Mouse (Mus musculus) hindbrain, embryonic 14.5 days (tissue): ENCODE measurements around the gene Grm4. TPM values are rescaled to one million over a fixed set of nuclear protein-coding genes. Genes with fewer than 3 reads are reported as not detected.

ENCODE experiments used
- ATAC-seq: fragments of 200-750 bp; cut with Nextera tagmentation; 2 replicates; pipeline ENCODE4 v1.8.0; 2017; ENCODE audit warnings: moderate number of reproducible peaks, mild to moderate bottlenecking, moderate TSS enrichment, moderate library complexity; ENCODE audit not compliant: low FRiP score
- DNase-seq: peaks from one replicate; pipeline ENCODE4 v3.0.0-alpha.2; 2015; ENCODE audit warnings: low spot score
- H3K27ac ChIP-seq: fragments of 300-500 bp; sonication (generic); 2 replicates; pipeline ENCODE4 v1.5.1; 2014; ENCODE audit warnings: mild to moderate bottlenecking, moderate library complexity
- H3K27me3 ChIP-seq: fragments of 300-500 bp; sonication (generic); 2 replicates; pipeline ENCODE4 v1.6.1; 2014; ENCODE audit warnings: mild to moderate bottlenecking, low read length, mixed read lengths; ENCODE audit not compliant: control insufficient read depth, insufficient read depth
- H3K36me3 ChIP-seq: fragments of 300-500 bp; sonication (generic); replicated peaks from 2 replicates; pipeline ENCODE4 v1.6.1; 2014; ENCODE audit not compliant: control insufficient read depth, insufficient read depth
- H3K4me1 ChIP-seq: fragments of 300-500 bp; sonication (generic); replicated peaks from 2 replicates; pipeline ENCODE4 v1.6.1; 2014; ENCODE audit warnings: antibody characterized with exemption, low read length, mixed read lengths; ENCODE audit not compliant: control insufficient read depth, insufficient read depth
- H3K4me2 ChIP-seq: fragments of 300-500 bp; sonication (generic); replicated peaks from 2 replicates; pipeline ENCODE4 v1.6.1; 2014; ENCODE audit warnings: mild to moderate bottlenecking, moderate library complexity
- H3K4me3 ChIP-seq: fragments of 300-500 bp; sonication (generic); replicated peaks from 2 replicates; pipeline ENCODE4 v1.5.1; 2014; ENCODE audit warnings: mild to moderate bottlenecking, low read length
- H3K9ac ChIP-seq: fragments of 300-500 bp; sonication (generic); 2 replicates; pipeline ENCODE4 v1.6.1; 2014
- H3K9me3 ChIP-seq: fragments of 300-500 bp; sonication (generic); 2 replicates; pipeline ENCODE4 v1.6.1; 2016; ENCODE audit warnings: low read length; ENCODE audit not compliant: control insufficient read depth
- WGBS: fragments of 180-500 bp; shearing (Covaris S2); extraction: QIAGEN DNeasy Blood & Tissue Kit; methylation state at CpG from one replicate; pipeline ENCODE4 v1.1.7; 2014; 5-methylcytosine and 5-hydroxymethylcytosine counted together
- polyA plus RNA-seq: library from polyadenylated mRNA; unstranded; fragments of >200 nt; fragmentation: Nextera tagmentation; extraction: Ambion mirVana; gene quantifications from 2 replicates; pipeline ENCODE4 v1.2.1, GENCODE M21; 2014

The Grm4 gene
- polyA plus RNA-seq, 1 experiment from 2014 or later, result 9.0 TPM

GRCm38 (mm10) chr17:27457038-27457577 lies 64.1 kb downstream of the Grm4 start:
- Histone ChIP-seq H3K4me2 (no peak overlapping the region), H3K27me3 (no peaks in the 10 kb centered on the region), H3K4me3 (no peak overlapping the region), H3K9ac (no peak overlapping the region), H3K36me3 (no peaks in the 10 kb centered on the region), H3K4me1 (no peaks in the 10 kb centered on the region), H3K27ac (no peak overlapping the region), H3K9me3 (no peaks in the 10 kb centered on the region)
- ATAC-seq, result no peak
- 87% methylated on average over 9 of the region's 9 CpGs for WGBS
- DNase-seq, result no peak

- DNase-seq (peak; percentile 33), ATAC-seq (no peak)
- Histone ChIP-seq H3K9ac (no peak overlapping the region), H3K4me3 (no peak overlapping the region), H3K4me2 (no peak overlapping the region), H3K27me3 (no peaks in the 10 kb centered on the region), H3K27ac (no peak overlapping the region), H3K9me3 (no peaks in the 10 kb centered on the region), H3K36me3 (no peaks in the 10 kb centered on the region), H3K4me1 (no peaks in the 10 kb centered on the region)
- WGBS, result 55% methylated on average over 11 of the region's 11 CpGs
Measured at GRCm38 (mm10) chr17:27456364-27456763, 64.8 kb downstream of the Grm4 start.

GRCm38 (mm10) chr17:27455012-27455784 lies 66.0 kb downstream of the Grm4 start:
- Histone ChIP-seq H3K9me3 (no peaks in the 10 kb centered on the region), H3K27me3 (no peaks in the 10 kb centered on the region), H3K4me2 (no peak overlapping the region), H3K4me3 (no peak overlapping the region), H3K4me1 (no peaks in the 10 kb centered on the region), H3K36me3 (no peaks in the 10 kb centered on the region), H3K9ac (no peak overlapping the region), H3K27ac (no peak overlapping the region)
- WGBS, result 88% methylated on average over 9 of the region's 9 CpGs
- DNase-seq (no peak), ATAC-seq (no peak)

GRCm38 (mm10) chr17:27454396-27454795 lies 66.8 kb downstream of the Grm4 start:
- Histone ChIP-seq H3K9me3 (no peaks in the 10 kb centered on the region), H3K36me3 (no peaks in the 10 kb centered on the region), H3K27ac (no peak overlapping the region), H3K4me2 (no peak overlapping the region), H3K9ac (no peak overlapping the region), H3K4me3 (no peak overlapping the region), H3K4me1 (no peaks in the 10 kb centered on the region), H3K27me3 (no peaks in the 10 kb centered on the region)
- 84% methylated on average over 11 of the region's 11 CpGs for WGBS
- DNase-seq, result no peak
- ATAC-seq, result no peak

- no peaks in the 10 kb centered on the region for H3K9me3 ChIP-seq
- ATAC-seq (no peak), DNase-seq (no peak)
- H3K4me2 ChIP-seq, result no peak overlapping the region
- 85% methylated on average over 8 of the region's 8 CpGs for WGBS
- no peaks in the 10 kb centered on the region; the same call in 1 of the 2 replicates for H3K4me1 ChIP-seq
- no peaks in the 10 kb centered on the region for H3K36me3 ChIP-seq
- no peaks in the 10 kb centered on the region for H3K27me3 ChIP-seq
- no peak overlapping the region for H3K4me3 ChIP-seq
- no peak overlapping the region for H3K27ac ChIP-seq
- no peak overlapping the region for H3K9ac ChIP-seq
Measured at GRCm38 (mm10) chr17:27453045-27453444, 68.2 kb downstream of the Grm4 start.

GRCm38 (mm10) chr17:27451787-27452186 lies 69.4 kb downstream of the Grm4 start:
- Histone ChIP-seq H3K4me2 (no peak overlapping the region), H3K4me1 (no peaks in the 10 kb centered on the region; the same call in 1 of the 2 replicates), H3K9ac (no peak overlapping the region), H3K36me3 (no peaks in the 10 kb centered on the region), H3K9me3 (no peaks in the 10 kb centered on the region), H3K27me3 (no peaks in the 10 kb centered on the region), H3K4me3 (no peak overlapping the region), H3K27ac (no peak overlapping the region)
- no peak for DNase-seq
- WGBS, result 19% methylated on average over 9 of the region's 9 CpGs
- ATAC-seq, result no peak

- Histone ChIP-seq H3K4me2 (no peak overlapping the region), H3K27ac (no peak overlapping the region), H3K4me3 (no peak overlapping the region), H3K36me3 (no peaks in the 10 kb centered on the region), H3K4me1 (no peaks in the 10 kb centered on the region; the same call in 1 of the 2 replicates), H3K9ac (no peak overlapping the region), H3K9me3 (no peaks in the 10 kb centered on the region), H3K27me3 (no peaks in the 10 kb centered on the region)
- DNase-seq, result no peak
- no peak for ATAC-seq
- 88% methylated on average over 14 of the region's 14 CpGs for WGBS
Measured at GRCm38 (mm10) chr17:27451216-27451615, 70.0 kb downstream of the Grm4 start.

- Histone ChIP-seq H3K4me2 (no peak overlapping the region), H3K9ac (no peak overlapping the region), H3K27ac (no peak overlapping the region), H3K4me3 (no peak overlapping the region), H3K9me3 (no peaks in the 10 kb centered on the region), H3K4me1 (peaks cover 8% of the 10 kb centered on the region), H3K27me3 (no peaks in the 10 kb centered on the region), H3K36me3 (no peaks in the 10 kb centered on the region)
- ATAC-seq (no peak), DNase-seq (no peak)
- WGBS, result 91% methylated on average over 14 of the region's 14 CpGs
Measured at GRCm38 (mm10) chr17:27449757-27450330, 71.4 kb downstream of the Grm4 start.

GRCm38 (mm10) chr17:27448749-27449148 lies 72.5 kb downstream of the Grm4 start:
- WGBS, result 57% methylated on average over 6 of the region's 6 CpGs
- H3K9ac ChIP-seq, result no peak overlapping the region
- H3K4me1 ChIP-seq, result peaks cover 8% of the 10 kb centered on the region
- H3K4me3 ChIP-seq, result no peak overlapping the region
- no peaks in the 10 kb centered on the region for H3K36me3 ChIP-seq
- H3K27me3 ChIP-seq, result no peaks in the 10 kb centered on the region
- 0 out of 2 replicates have a peak, but pooled peaks have one; percentile 22 for ATAC-seq
- no peaks in the 10 kb centered on the region for H3K9me3 ChIP-seq
- no peak overlapping the region for H3K27ac ChIP-seq
- no peak overlapping the region for H3K4me2 ChIP-seq
- no peak for DNase-seq
